Mouse (Mus musculus) cerebellum, adult 9-11 months (tissue): ENCODE measurements around the gene Rgs10.

Experiments
- DNase-seq: peaks from one replicate; pipeline ENCODE4 v3.0.0; 2022

Gene Rgs10

DNA sequence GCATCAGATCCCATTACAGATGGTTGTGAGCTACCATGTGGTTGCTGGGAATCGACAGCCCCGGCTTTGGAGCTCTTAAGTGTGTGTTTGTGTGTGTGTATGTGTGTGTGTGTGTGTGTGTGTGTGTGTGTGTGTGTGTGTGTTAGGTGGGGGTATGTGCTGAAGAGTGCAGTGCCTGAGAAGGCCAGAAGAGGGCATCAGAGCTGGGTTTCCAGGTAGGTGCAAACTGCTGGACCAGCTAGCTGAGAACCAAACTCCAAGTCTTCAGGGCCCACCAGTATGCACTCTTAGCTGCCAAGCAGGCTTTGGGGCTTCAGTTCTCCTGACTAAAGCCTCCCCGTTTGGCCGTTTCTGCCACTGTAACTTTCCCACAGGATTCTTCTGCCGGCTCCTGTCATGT is 10.3 kb downstream of the Rgs10 start:
- DNase-seq = no peak

DNA sequence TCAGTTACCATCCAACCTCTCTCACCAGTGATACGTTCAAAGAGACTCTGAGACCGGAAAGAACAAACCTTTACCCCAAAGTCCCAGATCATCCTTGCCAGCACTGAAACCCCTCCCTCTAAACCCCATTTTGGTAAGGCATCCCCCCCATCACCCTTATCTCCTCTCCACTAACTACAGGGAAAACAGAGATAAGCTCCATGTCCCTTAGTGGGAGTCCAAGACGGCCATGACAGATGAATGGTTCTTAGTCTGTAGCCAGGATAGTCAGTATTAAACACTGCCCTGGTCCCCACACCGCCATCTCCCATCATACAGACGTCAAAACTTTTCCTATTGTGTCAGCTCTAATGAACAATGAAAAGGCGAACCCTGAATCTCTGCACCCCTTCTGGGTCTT is 14.6 kb downstream of the Rgs10 start:
- no peak for DNase-seq

DNA sequence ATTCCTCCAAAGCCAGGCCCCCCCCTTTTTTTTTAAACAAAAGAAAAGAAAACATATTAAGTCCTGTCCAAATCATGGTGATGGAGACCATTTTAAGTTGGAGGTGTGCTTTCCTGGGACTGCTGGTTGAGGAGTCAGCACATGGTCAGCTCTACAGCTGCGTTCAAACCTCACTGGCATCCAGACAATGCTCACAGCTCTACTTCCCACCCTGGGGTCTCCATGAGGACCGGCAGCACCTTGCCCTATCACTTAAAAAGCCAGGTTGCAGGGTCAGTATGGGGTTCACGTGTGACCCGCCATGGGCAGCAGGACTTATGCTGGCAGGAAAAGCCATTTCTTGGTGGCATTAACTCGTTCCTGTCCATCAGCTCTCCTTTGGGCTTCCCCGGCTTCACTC is 15.0 kb downstream of the Rgs10 start:
- no peak for DNase-seq

DNA sequence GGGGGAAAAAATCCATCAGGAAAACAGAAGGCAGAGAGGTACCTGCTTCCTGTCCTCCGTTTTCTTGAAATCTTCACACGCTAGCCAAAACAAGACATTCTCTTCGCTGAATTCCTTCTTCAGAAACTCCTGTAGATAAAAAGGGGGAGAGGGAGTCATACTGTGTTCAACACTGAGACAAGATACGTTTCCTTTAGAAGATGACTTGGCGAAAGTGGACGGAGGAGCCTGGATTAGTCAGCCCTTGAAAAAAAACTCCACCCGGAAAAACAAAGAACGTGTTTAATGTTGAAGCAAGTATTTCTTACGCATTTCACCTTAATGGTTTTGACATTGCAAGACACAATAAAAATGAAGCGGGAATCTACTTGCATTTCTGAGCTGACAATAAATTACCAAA is 15.4 kb downstream of the Rgs10 start:
- no peak for DNase-seq

DNA sequence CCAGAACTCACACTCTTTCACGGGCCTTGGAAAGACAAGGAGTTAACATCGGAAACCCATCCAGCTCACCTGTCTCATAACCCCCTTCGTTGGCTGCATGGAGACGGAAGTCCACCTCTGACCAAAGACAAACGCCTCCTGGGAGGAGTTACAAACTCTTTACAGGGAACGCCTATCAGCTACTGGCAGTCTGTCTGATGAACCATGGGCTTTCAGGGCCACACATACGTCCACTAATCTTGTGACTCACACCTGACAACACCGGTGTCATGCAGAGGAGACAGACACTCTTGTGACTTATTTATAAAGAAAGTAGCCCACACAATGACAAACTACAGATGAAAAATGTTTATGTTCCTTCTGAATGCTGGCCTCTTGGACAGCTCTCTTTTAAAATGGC is 16.0 kb downstream of the Rgs10 start:
- DNase-seq = no peak

DNA sequence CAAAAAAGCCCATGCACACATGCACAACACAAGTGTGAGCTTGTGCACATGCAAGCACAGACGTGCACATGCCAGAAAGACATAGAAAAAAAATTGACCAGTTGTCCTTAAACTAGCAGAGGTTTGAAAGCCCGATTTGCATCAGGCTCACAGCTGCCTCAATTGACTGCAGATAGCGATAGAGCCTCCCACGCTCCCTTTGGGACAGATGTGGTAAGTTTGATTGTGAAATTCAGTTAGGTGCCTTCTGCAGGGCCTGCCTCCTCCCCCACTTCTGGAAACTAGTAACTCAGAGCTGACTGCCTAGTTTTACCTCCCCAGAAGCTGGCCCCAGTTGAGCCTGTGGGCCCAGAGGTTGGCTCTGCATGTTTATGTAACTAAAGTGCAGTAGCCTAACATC is 19.9 kb downstream of the Rgs10 start:
- DNase-seq = no peak

DNA sequence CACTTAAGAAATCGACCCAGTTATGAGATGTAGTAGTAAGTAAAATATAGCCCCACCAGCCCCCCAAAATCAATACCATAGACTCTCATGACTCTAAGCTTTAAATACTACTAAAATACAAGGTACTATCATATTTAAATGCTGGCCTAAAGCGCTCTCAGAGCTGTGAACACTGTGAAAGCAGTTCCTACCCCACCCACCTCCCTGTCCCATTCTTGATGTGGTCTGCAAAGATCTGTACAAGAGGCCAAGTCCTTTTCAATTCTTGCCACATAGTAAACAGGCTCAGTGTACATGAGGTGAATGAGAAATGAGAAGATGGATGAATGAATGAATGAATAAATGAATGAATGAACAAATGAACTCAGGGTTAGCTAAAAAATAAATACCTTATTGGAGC is 21.5 kb downstream of the Rgs10 start:
- no peak for DNase-seq

DNA sequence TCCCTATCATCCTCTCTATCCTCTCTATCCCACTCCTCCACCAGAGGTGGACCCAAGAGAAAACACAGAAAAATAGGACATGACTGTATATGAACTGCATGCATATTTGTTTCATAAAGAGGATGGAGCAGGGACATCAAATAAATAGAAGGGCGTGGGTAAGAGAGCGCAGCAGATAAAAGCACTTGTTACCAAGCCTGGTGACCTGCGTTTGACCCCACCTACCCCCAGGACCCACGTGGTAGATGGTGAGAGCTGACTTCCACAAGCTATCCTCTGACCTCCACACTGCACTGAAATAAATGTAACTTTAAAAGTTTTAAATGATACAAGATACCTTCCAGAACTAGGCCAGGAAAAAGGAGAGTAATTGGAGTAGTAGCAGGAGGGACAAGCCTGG is 24.8 kb downstream of the Rgs10 start:
- no peak for DNase-seq

DNA sequence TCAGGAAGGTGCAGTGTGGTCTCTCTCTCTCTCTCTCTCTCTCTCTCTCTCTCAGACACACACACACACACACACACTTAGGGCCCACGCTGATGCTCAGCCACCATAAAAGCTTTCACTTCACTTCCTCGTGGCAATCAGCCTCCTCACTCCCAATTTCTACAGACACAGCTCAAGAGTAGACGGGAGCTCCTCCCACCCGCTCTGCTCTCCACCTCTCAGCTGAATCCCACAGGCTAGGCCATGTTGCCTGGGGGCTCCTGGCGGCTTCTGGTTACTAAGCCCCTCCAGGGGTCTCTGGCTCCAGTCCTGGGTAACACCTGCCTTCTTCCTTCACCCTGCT is 25.6 kb downstream of the Rgs10 start:
- DNase-seq = no peak

DNA sequence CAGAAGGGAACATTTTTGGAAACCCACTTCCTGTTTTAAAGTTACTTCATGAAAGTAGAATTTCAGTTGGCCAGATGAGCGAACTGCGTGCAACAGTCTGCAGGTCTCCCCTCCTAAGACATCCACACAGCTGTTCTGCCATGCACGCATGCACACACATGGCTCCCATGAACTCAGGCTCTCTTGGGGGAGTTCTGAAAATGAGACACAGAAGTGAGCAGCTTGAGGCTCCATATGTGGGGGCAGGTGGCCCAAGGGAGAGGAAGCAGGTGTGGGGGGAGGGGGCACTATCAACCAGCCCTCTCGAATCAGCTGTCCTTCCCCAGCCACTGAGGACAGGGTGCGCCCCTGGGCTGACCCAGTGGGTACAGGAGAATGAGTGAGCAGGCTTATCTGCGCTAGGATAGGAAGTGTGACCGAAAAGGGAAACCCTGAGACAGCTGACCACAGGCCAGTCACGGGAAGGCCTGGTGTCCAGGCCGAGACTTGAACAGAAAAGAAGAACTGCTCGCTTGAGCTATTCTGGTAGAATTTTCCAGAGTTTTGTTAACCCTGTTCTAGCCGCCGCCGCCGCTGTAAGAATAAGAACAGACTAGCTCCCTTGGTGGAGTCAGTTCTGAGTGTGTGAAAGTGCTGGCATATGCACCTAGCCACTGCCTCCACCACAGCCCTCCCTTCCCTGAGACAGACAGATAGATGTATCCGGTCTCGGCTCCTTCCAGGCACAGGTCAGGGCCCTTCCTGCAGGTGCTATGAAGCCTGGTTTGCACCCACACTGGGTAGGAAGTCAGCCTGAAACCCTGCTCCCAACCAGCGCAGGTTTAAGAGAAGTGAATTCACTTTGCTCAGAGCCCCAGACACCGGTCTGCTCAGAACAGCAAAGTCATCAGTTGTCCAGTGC is 26.2 kb downstream of the Rgs10 start:
- DNase-seq = no peak

DNA sequence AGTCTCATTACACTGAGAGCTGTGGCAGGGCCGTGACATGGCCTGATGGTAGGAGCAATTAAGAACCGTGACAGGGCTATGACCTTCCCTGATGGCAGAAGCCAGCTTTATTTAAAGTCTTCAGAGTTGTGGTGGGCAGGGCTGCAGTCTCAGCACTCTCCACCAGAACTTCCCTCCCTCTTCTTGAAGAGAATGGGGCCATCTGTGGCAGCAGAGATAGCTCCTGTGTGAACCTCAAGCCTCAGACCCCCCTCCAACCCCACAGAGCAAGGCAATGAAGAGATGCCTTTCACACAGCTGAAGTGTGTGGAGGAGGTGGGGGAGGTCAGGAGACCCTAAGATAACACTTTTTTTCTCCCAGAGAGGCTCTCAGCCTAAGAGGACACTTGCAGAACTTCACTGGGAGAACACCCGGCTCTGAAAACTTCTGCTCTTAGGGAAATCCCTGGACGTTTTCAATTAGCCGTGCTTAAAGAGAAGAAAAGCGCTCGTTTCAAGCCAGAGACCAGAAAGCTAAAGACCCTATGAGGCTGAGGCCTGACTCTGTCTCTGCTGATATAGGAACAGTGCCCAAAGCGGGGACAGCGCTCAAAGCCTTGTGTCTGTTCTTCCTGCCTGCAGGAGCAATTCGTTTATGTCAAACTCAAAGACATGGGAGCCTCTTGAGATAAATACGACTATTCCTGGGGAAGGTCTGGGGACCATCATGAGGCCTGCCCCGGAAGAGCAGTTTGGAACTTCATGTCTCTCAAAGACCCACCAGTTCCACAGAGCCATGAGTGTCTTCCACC is 27.1 kb downstream of the Rgs10 start:
- no peak for DNase-seq

DNA sequence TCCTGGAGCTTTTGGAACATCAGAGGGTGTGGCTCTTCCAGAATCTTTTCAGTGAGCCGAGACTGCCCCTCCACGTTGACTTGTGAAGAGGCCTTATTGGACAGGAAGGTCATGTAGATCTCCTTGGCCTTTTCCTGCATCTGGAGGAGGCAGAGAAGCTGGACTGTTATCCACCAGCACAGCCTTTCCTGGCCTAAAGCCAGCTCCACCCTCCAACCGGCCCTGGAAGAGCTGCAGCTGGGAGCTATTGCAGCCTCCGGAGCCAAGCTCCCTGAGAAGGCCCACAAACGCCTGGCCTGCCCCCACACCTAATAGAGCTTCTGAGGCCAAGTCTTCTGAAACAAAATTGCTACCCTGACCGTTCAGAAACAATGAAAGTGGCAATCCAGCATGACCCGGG is 29.6 kb downstream of the Rgs10 start:
- no peak for DNase-seq

DNA sequence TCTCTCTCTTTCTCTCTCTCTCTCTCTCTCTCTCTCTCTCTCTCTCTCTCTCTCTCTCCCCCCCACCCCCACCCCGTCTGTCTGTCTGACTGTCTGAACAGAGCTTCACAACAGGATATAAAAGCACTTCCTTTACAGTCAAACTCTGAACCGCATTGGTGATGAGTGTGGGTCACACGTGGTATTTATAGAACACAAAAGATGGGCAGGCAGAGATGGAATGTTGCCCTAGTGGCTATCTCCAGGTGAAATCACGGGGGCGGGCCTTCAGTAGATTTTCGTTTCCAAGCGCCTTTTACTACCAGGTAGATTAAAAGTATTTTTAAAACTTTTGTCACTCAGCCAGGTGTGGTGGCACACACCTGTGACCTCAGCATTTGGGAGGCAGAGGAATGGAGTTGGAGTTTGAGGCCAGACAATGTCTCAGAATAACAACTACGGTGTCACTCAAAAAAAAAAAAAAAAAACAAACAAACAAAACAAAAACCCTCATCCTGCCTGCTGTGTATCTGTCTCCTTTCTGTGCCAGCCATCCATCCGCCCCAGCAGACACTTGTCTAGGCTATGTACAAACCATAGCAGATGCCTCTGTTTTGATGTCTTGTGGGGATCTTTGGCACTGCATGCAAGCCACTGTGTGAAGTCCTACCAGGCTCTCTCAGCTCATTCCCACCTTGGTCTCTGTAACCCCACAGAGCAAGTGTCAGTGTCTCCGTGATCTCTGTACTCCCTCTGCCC is 34.7 kb downstream of the Rgs10 start:
- DNase-seq = no peak

DNA sequence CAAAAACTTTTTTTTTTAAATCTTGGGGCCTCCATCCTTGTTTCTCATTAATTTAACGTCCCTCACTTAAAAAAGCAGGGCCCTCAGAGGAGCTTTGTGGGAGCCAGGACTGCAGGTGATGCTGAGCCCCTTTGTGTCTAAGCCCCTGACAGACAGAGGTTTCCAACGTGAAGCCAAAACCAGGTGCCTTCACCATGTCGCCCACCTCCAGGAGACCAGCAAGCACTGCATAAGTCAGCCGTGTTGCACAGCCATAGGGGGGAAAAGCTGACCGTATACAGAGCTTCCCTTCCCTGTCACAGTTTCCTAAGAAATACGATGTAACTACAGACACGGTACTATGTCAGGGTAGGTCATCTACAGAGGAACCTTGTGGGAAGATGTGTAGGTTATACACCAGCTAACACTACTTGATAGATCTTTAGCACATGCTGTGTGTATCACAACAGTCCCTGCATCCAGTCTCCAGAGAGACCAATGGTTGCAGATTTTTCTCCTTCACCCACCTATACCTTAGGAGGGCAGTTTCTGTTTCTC is 35.3 kb downstream of the Rgs10 start:
- DNase-seq = no peak

DNA sequence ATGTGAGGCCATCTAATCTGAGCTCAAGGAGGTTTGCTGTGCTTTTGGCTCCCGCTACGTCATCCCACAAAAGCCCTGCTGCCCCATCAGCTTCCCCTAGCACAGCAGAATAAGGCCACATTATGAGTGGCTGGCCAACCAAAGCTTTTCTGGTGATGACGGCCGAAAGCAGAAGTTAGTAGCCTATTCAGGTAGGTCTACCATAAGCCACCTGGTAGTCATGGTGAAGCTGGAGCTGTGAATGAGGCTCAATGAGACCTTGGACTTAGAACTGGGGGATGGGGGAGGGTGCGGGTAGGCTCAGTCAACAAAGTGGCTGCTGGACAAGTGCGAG is 36.1 kb downstream of the Rgs10 start:
- no peak for DNase-seq

DNA sequence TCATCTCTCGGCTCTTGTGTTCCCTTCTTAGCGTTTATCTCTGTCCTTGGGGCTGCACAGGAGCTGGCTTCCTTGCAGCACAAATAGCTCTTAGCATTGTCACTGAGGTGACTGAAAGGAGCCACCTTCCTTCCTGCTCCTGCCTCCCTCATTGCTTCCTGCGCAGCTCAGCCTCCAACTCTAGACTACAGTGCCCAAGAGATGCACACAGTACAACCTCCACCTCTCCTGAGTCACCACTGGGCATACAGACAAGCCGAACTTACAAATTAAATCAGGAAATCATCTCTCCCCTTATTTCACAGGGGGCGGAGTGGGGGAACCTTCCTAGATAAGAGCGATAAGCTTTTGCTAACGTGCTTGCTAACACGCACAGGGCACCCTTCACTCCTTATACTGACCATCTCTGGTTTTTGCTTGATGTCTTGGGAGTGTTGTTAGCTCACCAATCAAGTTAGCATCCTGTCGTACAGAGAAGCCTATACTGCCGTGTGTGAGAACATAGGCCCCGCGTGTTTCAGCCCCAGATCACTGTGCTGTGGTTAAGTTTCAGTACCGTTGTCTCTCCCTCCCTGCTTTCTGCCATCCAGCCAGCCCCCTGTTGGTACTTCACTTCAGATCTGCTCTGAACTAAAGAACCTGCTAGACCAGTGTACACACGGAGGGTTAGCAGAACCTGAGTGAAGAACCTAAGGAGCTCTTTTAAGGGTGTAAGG is 36.6 kb downstream of the Rgs10 start:
- no peak for DNase-seq

DNA sequence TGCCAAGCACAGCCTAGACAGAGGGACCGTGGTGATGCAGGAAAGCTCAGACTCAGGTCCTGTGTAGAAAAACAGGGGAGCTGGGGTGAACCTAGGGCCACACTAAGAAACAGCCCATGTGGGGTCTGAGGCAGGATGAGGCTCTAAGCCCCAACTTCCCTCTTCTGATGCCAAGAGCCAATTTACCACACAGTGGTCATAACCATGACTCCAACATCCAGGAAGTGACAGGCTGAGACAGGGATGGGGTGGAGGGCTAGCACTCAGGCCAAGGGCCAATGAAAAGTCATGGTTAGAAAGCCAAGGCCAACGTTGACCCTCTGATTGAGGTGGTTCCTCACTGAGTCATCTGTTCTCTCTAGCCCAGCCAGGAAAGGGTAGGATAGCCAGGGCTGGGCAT is 37.6 kb downstream of the Rgs10 start:
- no peak for DNase-seq

DNA sequence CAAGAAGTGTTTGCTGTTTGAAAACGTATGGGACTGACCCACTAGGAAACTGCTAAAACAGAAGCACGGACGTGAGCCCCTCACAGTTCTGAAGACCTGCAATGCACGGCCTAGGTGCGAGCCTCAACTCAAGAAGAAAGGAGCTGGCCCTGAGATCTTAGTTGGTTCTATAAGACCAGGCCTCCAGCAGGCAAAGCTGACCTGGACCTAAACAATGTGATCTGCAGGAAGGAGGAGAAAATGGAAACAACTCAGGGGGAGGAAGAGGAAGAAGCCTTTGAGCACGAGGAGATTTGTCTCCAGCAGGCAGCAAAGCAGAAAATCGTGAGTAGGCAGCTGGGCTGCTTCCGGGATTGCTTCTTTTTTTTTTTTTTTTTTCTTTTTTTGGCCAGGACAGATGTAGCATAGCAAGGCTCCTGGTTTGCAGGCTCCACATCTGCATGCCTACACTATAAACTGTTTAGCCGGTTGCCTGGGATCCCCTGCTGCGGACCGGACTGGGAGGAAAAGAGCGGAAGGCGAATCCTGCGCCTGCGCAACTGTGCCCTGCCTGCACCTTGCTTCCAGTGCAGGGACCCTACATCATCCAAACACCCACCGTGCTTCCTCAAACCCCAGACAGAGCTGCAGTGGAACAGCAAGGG is 39.3 kb downstream of the Rgs10 start:
- no peak for DNase-seq

DNA sequence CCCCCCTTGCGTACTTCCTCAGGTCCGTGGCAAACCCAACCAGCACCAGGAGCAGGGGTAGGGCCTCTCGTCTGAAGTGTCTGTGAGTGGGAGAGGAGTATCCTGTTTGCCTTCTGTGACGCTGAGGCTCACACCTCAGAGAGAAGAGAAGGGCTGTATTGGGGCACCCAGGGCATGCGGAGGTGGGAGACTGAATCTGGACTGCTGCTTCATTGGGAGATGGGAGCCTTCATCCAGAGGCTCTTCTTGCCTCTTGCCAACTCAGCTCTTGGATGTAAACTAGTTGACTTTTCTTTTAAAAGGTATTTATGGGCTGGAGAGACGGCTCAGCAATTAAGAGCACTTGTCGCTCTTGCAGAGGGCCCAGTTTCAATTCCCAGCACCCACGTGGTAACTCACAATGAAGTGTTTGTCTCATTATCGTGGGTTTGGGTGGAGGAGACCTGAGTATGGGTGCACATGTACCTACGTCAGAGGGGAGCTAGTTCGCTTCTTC is 42.3 kb downstream of the Rgs10 start:
- no peak for DNase-seq

DNA sequence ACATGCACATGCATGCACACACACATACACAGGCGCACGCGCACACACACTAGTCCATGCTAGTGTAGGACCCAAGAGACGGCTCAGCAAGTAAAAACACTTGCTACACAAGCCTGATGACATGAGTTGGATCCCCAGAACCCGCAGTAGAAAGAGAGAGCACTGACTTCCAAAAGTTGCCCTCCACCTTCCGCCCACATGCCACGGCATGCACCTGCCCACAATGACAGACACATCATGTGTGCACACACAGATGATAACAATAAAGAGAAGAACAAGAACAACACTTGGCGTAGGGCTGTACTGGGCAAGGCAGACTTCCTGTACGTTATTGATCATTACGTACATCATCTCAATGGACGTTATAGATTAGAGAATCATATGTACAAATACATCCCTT is 44.4 kb downstream of the Rgs10 start:
- DNase-seq = no peak

DNA sequence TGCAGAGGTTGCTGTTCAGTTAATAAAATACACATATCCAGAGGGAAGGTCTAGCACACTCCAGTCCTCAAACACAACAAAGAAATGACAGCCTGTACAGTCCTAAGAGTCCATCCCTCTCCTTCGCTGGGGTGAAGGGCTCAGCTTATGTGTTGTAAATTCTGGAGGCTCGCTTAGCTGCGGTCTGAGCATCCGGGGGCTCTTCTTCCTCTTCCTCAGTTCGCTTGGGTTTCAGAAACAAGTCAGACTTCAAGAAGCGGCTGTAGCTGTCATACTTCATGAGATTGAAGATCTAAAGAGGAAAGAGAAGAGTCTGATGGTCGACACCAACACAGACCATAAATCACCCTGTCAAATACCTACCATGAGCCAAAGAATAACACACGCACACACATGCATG is 44.8 kb downstream of the Rgs10 start:
- no peak for DNase-seq

DNA sequence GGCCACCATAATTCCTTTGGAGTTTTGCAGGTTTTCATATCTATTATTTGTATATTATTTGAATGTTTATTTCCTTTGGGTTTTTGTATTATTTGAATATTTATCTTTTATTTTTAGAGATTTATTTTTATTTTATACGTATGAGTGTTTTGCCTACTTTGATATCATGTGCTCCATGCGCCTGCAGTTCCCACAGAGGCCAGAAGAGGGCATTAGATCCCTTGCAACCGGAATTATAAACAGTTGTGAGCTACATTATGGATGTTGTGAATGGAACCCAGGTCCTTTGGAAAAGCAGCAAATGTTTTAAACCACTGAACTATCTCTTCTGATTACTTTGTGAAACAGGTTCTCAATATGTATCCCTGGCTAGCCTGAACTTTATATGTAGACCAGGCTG is 46.2 kb downstream of the Rgs10 start:
- DNase-seq = no peak
